Mouse (Mus musculus) T-cell, adult 2 months (primary cell): ENCODE data around the gene Efcab3.

ENCODE experiments used
- DNase-seq: peaks from one replicate; pipeline ENCODE4 v3.0.0; 2022; ENCODE audit warnings: low spot score

Efcab3 gene

GRCm38 (mm10) chr11:105149353-105149752 lies 86.0 kb downstream of the Efcab3 start:
- no peak for DNase-seq

GRCm38 (mm10) chr11:105149766-105150165 lies 86.4 kb downstream of the Efcab3 start:
- no peak for DNase-seq

- no peak for DNase-seq
Observed at GRCm38 (mm10) chr11:105150691-105151090, 87.3 kb downstream of the Efcab3 start.

- DNase-seq, result peak; percentile 19
Observed at GRCm38 (mm10) chr11:105151226-105152016, 88.0 kb downstream of the Efcab3 start.

DNA sequence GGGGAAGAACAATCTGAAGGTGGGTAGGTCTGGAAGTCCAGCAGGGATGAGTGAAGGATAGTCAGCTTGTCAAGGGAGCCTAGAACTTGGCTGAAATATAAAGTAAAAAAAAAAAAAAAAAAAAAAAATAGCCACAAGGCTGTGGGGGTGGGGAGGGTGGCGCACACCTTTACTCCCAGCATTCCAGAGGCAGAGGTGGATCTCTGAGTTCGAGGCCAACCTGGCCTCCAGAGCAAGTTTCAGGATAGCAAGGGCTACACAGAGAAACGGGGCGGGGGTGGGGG lies 88.6 kb downstream of the Efcab3 start:
- DNase-seq, result no peak

- DNase-seq, result no peak
Observed at GRCm38 (mm10) chr11:105152357-105152899, 89.0 kb downstream of the Efcab3 start.

- DNase-seq, result no peak
Observed at GRCm38 (mm10) chr11:105153068-105153833, 89.9 kb downstream of the Efcab3 start.

DNA sequence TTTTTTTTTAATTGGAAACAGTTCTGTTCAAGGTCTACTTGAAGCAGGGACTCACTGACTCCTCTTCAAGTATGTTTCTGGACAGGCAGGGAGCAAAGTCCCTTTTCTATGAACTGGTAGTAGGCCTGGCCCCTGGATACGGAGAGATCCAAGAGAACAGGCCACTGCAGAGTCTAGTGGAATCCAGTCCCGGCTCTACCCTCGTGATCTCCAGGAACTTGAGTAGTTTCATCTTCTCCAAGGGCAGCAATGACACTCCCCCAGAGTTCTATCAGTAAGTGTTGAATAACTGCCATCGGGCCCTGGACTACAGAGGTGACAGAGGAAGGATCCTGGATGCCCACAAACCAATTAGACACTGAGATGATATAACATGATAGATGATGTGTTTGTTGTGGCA lies 92.5 kb downstream of the Efcab3 start:
- DNase-seq, result no peak

DNA sequence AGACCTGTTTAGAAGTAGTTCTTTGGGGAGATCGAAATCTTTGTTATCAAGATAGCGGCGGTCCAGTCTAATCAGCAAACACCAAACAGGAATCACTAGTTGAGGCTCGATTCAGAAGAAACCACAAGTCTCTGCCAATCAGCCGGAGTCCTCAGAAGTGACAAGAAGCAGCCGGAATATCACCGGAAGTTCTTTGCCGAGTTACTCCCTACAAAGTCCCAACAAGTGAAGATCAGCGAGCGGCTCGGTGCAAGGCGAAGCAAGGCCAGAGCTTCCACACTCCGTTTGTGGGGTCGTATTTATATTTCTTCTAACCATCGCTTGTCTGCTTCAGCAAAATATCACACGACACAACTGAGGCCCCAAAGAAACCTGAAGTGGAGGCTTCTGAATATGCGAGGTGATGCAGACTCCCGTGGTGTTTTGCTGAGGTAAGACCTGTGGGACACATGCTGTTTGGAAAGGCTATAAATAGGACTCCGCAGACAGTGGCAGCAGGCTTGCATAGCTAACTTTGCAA lies 93.4 kb downstream of the Efcab3 start:
- DNase-seq, result no peak

GRCm38 (mm10) chr11:105158047-105158446 lies 94.7 kb downstream of the Efcab3 start:
- DNase-seq, result no peak

- no peak for DNase-seq
Observed at GRCm38 (mm10) chr11:105159673-105160360, 96.4 kb downstream of the Efcab3 start.

DNA sequence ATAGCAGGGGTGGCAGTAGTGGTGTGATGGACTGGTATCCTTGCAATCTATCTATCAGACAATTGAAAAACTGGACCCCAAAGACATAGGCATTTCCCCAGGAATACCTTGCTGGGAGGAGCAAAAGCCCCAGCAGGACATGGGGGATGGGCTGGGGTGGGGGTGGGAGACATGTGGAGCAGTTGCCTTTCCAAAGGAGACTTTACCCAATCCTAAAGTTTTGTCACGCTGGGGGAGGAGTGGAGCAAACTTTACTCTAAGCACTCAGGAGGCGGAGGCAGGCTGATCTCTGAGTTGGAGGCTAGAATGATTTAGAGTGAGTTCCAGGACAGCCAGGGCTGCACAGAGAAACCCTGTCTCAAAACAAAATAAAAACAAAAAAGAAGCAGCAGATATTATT lies 98.0 kb downstream of the Efcab3 start:
- DNase-seq, result no peak

DNA sequence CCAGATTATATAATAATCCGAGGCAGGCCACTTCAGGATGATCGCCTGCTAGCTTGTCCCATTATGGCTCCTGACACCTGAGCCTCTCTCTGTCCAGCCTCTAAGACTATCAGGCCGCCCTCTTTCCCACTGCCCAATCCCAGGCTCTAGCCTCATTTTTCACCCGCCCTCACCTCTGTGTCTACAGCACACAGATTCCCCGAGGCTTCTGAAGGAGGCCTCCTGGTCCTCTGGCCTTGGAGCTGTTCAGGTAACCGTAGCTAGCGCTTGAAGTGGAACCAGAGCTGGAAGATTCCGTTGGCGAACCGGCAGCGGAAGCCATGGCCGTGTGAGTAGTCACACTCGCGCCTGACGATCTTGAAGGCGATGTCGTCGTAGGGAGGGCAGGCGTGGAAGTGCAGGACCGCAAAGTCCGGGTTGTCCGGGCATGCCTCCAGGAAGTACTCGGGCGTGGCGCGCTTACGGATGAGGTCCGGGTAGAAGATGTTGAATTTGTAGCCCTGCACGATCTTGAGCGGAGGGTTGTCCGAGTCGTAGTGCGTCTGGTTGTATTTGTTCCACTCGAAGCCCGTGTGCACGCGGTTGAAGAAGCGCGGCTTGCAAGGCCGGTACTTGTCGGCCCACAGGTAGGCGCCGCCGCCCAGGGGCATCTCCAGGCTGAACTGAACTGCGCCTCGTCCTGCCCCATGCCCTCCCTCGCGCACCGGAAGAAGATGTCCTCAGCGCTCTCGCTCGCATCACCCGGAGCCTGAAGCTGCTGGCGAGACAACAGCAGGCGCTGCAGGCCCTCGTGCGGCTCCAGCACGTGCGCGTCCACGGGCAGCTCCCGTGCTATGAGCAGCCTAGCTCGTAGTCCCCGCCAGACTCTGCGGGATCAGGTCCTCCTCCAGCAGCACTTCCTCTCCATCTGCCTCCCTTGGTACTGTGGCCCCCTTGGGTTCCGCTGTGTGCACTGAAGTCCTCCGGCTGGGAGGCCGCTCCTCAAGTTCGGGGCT lies 101.4 kb downstream of the Efcab3 start:
- no peak for DNase-seq

GRCm38 (mm10) chr11:105166780-105167179 lies 103.4 kb downstream of the Efcab3 start:
- no peak for DNase-seq
